Mouse (Mus musculus) erythroblast, adult 5-6 weeks (primary cell): Measurements from ENCODE around the gene Rngtt. TPM values are rescaled to one million over a fixed set of nuclear protein-coding genes. Genes with fewer than 3 reads are reported as not detected.

Source experiments
- total RNA-seq, 2 experiments: library from RNA; stranded (forward) in 1 of 2; stranded (reverse) in 1 of 2; fragments of 150-400 nt in 1 of 2; fragments of 200-764, 138-1000 nt in 1 of 2; gene quantifications; 2 replicates each; pipeline versions ENCODE4 v1.2.3 to v1.2.4; 2015 to 2017; ENCODE audit warnings: low replicate concordance in 2 of 2

The Rngtt gene
- total RNA-seq, 2 experiments from 2014 or later: 61.3 to 109 TPM

Other genes with a start within 250 kb of the Rngtt start
- not detected in 2 replicates for gene Gabrr2, start 247.3 kb upstream of the Rngtt start, total RNA-seq (2015; ENCODE audit: low replicate concordance)
- gene Gabrr2, start 247.3 kb upstream of the Rngtt start, total RNA-seq (2017; ENCODE audit: low replicate concordance): 1.5 TPM in 1 of 2 replicates, not detected in the other
- not detected in 2 replicates for gene Gabrr1, start 177.8 kb upstream of the Rngtt start, total RNA-seq (2015; ENCODE audit: low replicate concordance)
- gene Gabrr1, start 177.8 kb upstream of the Rngtt start, total RNA-seq (2017; ENCODE audit: low replicate concordance): not detected in 2 replicates
- not detected in 2 replicates for gene Pm20d2, start 120.6 kb upstream of the Rngtt start, total RNA-seq (2015; ENCODE audit: low replicate concordance)
- 0.28 TPM in 1 of 2 replicates, not detected in the other for gene Pm20d2, start 120.6 kb upstream of the Rngtt start, total RNA-seq (2017; ENCODE audit: low replicate concordance)
- gene Srsf12, start 101.3 kb upstream of the Rngtt start, total RNA-seq (2015; ENCODE audit: low replicate concordance): not detected in 2 replicates
- gene Srsf12, start 101.3 kb upstream of the Rngtt start, total RNA-seq (2017; ENCODE audit: low replicate concordance): 0.09 and 0.14 TPM in 2 replicates
- 234 and 244 TPM in 2 replicates for gene Pnrc1, start 20.1 kb upstream of the Rngtt start, total RNA-seq (2015; ENCODE audit: low replicate concordance)
- 215 and 244 TPM in 2 replicates for gene Pnrc1, start 20.1 kb upstream of the Rngtt start, total RNA-seq (2017; ENCODE audit: low replicate concordance)